Mouse (Mus musculus): ENCODE results near the gene Tcp10b.
"Not testable (repeated sequence)": the region's sequence is repeated elsewhere in the genome, so short reads cannot be mapped to it uniquely, and the experiment has no call there.

DNA sequence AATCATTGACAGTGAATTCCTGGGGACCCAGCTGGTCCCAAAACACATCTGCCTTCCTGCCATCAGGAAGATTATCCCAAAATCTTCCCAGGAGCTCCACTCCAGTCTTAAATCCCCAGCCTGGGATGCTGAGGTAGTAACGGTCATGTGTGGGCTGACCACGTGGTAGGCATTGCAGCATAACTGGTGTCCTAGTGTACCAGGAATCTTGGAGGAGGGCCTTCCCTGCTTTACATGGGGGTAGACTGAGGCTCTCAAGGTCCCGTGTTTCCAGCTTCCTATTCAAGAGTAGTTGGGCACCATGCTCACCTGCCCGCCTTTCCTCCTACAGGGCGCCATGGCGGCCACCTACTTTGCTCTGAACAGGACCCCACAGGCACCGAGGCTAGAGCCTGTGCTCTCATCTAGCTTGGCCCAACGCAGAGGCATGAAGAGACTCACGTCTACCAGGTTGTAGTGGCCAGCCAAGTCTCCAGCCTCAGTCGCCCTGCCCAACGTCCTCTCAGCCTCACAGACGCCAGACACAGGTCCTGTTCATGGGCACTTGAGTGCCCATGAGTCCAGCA, 24.2 kb upstream of the Tcp10b start:
- TF ChIP-seq CTCF, EP300 (IDR thresholded peaks at IDR 0.05; ENCODE audit: low read depth): not testable (repeated sequence)

All from heart, postnatal 0 days (tissue).